ENCODE assay signal across 7 mouse cellular contexts in the genomic region with DNA sequence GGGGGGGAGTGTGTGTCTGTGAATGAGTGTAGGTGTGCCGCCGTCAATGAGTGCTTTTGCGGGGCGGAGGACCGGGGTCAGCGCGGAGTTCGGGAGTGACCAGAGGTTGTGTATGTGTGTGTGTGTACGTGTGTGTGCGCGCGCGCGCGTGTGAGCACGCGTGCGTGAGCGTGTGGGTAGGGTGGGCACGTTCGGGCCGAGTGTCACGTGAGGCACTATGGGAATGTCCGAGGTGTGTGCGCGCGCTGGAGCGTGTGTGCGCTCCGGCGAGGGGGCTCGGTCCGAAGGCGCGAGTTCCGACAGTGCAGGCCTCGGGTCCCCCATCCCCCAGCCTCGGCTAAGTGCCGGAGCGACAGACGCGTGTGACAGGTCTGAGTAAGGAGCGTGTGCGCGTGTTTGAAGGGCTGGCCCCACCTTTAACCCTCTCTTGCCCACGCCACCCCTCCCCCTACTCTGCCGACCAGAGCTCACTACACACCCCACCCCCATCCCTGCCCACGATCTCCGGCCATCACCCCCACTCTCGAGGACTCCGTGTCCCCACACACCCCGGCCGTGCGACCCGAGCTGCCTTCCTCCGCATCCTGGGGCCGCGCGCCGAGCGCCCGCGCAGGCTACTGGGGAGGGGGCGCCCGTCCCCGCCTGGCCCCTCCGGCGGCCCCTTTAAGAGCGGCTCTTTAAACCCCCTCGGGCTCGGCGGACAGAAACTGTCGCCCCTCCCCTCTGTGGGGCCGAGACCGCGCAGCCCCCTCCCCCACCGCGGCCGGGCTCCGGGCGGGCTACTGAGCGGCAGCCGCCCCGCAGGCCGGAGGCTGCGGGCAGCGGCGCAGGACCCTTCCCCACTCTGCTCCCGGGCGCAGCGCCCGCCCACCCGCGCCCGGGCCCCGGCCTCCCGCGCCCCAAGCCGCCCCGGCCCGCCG. TPM values are rescaled to one million over a fixed set of nuclear protein-coding genes. Genes with fewer than 3 reads are reported as not detected.
DNase-seq lines count a peak whose midpoint lies in the region; ATAC-seq lines count a peak whose summit lies in the region.

No protein-coding gene starts in this region.

- peak; percentile 81 for ATAC-seq in hindbrain, embryonic 12.5 days (ENCODE audit: low FRiP score)

- no peaks in the 10 kb centered on the region for H3K9me3 ChIP-seq in hindbrain, embryonic 12.5 days (replicated peaks)

- H3K27me3 ChIP-seq in hindbrain, embryonic 12.5 days = peaks cover 21% of the 10 kb centered on the region; the same call in 1 of the 2 replicates

- H3K36me3 ChIP-seq in hindbrain, embryonic 12.5 days = peaks cover 16% of the 10 kb centered on the region

- peak; percentile 17 for DNase-seq in Muller cell, postnatal 12 days (ENCODE audit: inconsistent ontology term)
- peak; percentile 88 for DNase-seq in cerebellum, adult 9-10 months
- peak; percentile 41 to 56 for DNase-seq in frontal cortex, adult 2 months (ENCODE audit: extremely low spot score in 1 of 2, low spot score in 1 of 2)
- DNase-seq in left cerebral cortex, adult 18-20 months (ENCODE audit: low spot score in 2 of 2) = peak; percentile 49 to 57
- peak; percentile 56 for DNase-seq in lung, postnatal 25 days (ENCODE audit: low spot score)
- peak; percentile 65 for DNase-seq in right cerebral cortex, adult 18-20 months

- peak overlapping the region; percentile 81 for H3K4me3 ChIP-seq in hindbrain, embryonic 12.5 days

- peak overlapping the region; percentile 91 for H3K9ac ChIP-seq in hindbrain, embryonic 12.5 days

- WGBS in hindbrain, embryonic 12.5 days = under 1% methylated on average over 77 of the region's 102 CpGs

- peak overlapping the region; percentile 96 for H3K27ac ChIP-seq in hindbrain, embryonic 12.5 days

- H3K4me2 ChIP-seq in hindbrain, embryonic 12.5 days (replicated peaks) = peak overlapping the region; percentile 86

- peaks cover 33% of the 10 kb centered on the region for H3K4me1 ChIP-seq in hindbrain, embryonic 12.5 days

RNA-seq across cellular contexts. Expression of gene Tbkbp1, which starts 0.6 kb away (rescaled TPM):
- 51.1 and 62.2 TPM in 2 replicates for polyA plus RNA-seq in frontal cortex, adult 2 months (2012; rRNA removed)
- 10.1 and 10.5 TPM in 2 replicates for polyA plus RNA-seq in hindbrain, embryonic 12.5 days (2016; fragmentation: Nextera tagmentation; extraction: Ambion mirVana)
- total RNA-seq in left cerebral cortex, adult 18-20 months (2021) = 10 to 100 TPM; 54.8 to 58.4 TPM

RNA-seq across cellular contexts. Expression of gene Tbx21, which starts 35.5 kb away (rescaled TPM):
- 9.7 and 10.1 TPM in 2 replicates for polyA plus RNA-seq in frontal cortex, adult 2 months (2012; rRNA removed)
- polyA plus RNA-seq in hindbrain, embryonic 12.5 days (2016; fragmentation: Nextera tagmentation; extraction: Ambion mirVana) = 0.10 TPM in 1 of 2 replicates, not detected in the other
- total RNA-seq in left cerebral cortex, adult 18-20 months (2021) = under 1 TPM in 1 of 2 experiments, not detected in 1; 0.21 TPM

RNA-seq across cellular contexts. Expression of gene Kpnb1, which starts 37.0 kb away (rescaled TPM):
- polyA plus RNA-seq in frontal cortex, adult 2 months (2012; rRNA removed) = 76.4 and 80.7 TPM in 2 replicates
- polyA plus RNA-seq in hindbrain, embryonic 12.5 days (2016; fragmentation: Nextera tagmentation; extraction: Ambion mirVana) = 53.9 and 57.8 TPM in 2 replicates
- total RNA-seq in left cerebral cortex, adult 18-20 months (2021) = 100 to 1,000 TPM; 118 to 121 TPM

Comparison
In these comparisons a context has a peak if more than half of its experiments do, and no peak if none do; other contexts are left out.
1. Peak in every context shown above with its lines: DNase-seq, ATAC-seq, H3K4me3 ChIP-seq and H3K27ac ChIP-seq.
2. DNase-seq: peak in every context shown above with its lines; median percentile 88 in cerebellum, adult 9-10 months; 65 in right cerebral cortex, adult 18-20 months; 56 in lung, postnatal 25 days; 53 in left cerebral cortex, adult 18-20 months; 48 in frontal cortex, adult 2 months; 17 in Muller cell, postnatal 12 days.